Mouse (Mus musculus): ENCODE measurements at regions not wholly inside any gene's neighbourhood (a gene's known extent, or its start where the extent isn't known, plus 50 kb on each side); places are given as distances from the start of the nearest gene placed in this dataset.

DNA sequence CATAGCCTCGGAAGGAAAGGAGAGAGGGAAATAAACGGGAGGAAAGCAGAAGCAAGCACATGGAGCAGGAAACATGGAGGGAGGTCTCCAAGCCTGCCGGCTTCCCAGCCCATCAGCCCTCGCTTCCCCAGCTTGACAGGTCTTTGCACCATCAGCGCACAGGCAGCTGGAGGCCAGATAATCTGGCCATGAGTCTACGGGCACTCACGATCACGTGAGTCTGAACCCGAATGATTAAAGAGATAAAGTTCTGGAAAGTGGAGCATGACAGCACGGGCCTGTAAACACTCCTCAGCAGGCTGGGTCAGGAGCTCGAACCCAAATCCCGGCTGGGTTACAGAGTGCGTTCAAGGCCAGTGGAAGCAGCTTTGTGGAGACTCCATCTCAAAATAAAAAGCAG, 50.4 kb upstream of the Phc1 start:
- WGBS (ENCODE audit: insufficient replicate concordance): 15% methylated on average over 13 of the region's 13 CpGs
- H3K27ac ChIP-seq: peak overlapping the region; percentile 98
- peak; percentile 43 for ATAC-seq (ENCODE audit: insufficient read depth)
- TF ChIP-seq CTCF (IDR thresholded peaks at IDR 0.05; ENCODE audit: low read depth) (no peak), EP300 (IDR thresholded peaks at IDR 0.05; ENCODE audit: low read depth) (no peak; the same call in 1 of the 2 replicates)
- peaks cover 26 to 31% of the 10 kb centered on the region in 2 experiments for H3K4me1 ChIP-seq (replicated peaks; ENCODE audit: control insufficient read depth in 2 of 2, insufficient read depth in 2 of 2, low read length in 1 of 2)
- peaks cover 3% of the 10 kb centered on the region; the same call in 1 of the 2 replicates for H3K9me3 ChIP-seq (ENCODE audit: control insufficient read depth, low read length)
- H3K36me3 ChIP-seq (replicated peaks; ENCODE audit: control insufficient read depth, insufficient read depth, low read depth): peaks cover 7% of the 10 kb centered on the region; the same call in 1 of the 2 replicates
- peak overlapping the region; percentile 91 for H3K4me2 ChIP-seq (ENCODE audit: low read depth)
- peak overlapping the region; percentile 94 for H3K9ac ChIP-seq (replicated peaks)
- no peaks in the 10 kb centered on the region for H3K27me3 ChIP-seq (ENCODE audit: control insufficient read depth, insufficient read depth, low read length)
- peak; percentile 66 to 70 (median 69) for DNase-seq (ENCODE audit: low read depth in 3 of 3, low spot score in 3 of 3)
- H3K4me3 ChIP-seq (ENCODE audit: insufficient read depth in 1 of 2, low read depth in 2 of 2, low read length in 2 of 2): peak overlapping the region; percentile 36 to 74; a peak in 3 of 4 replicates
